Mouse (Mus musculus): ENCODE data around the gene Brd1. TPM values are rescaled to one million over a fixed set of nuclear protein-coding genes. Genes with fewer than 3 reads are reported as not detected.
"Not testable (repeated sequence)": the region's sequence is repeated elsewhere in the genome, so short reads cannot be mapped to it uniquely, and the experiment has no call there.

Brd1 gene
- polyA plus RNA-seq, 1 experiment from 2014 or later = 24.3 TPM

DNA sequence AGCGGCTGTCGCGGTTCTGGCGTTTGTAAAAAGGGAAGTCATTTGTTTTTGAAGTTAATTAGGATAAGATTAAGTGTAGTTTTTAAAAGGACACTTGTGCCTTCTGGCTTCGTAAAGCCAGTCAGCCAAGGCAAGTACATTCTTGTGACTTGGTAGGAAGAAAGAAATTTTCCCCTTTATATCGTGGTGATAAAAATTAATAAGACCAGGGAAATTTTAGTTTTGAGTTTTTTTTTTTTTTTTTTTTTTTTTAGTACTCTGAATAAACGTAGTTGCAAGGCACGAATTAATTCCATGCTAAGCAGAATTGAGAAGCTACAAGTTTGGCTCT lies 18.3 kb upstream of the Brd1 start:
- ATAC-seq (replicated peaks; ENCODE audit: insufficient number of reproducible peaks, low FRiP score, low TSS enrichment, low read depth) (no peak), DNase-seq (ENCODE audit: low spot score) (peak; percentile 8)
- Histone ChIP-seq H3K36me3 (replicated peaks; ENCODE audit: control insufficient read depth, insufficient read depth, low read depth, low read length) (no peaks in the 10 kb centered on the region), H3K9ac (replicated peaks; ENCODE audit: low read length) (peak overlapping the region; percentile 86), H3K27ac (replicated peaks; ENCODE audit: low read depth, low read length) (no peak overlapping the region; the same call in 1 of the 2 replicates), H3K9me3 (replicated peaks; ENCODE audit: control insufficient read depth, low read length) (no peaks in the 10 kb centered on the region), H3K4me3 (ENCODE audit: low read depth, low read length) (peak overlapping the region; percentile 93), H3K27me3 (ENCODE audit: control insufficient read depth, insufficient read depth, low read length) (no peaks in the 10 kb centered on the region), H3K4me2 (ENCODE audit: low read depth, low read length) (peak overlapping the region; percentile 33), H3K4me1 (ENCODE audit: control insufficient read depth, insufficient read depth, low read length) (no peaks in the 10 kb centered on the region; the same call in none of the 2 replicates)
- WGBS = 3% methylated on average over 8 of the region's 8 CpGs

DNA sequence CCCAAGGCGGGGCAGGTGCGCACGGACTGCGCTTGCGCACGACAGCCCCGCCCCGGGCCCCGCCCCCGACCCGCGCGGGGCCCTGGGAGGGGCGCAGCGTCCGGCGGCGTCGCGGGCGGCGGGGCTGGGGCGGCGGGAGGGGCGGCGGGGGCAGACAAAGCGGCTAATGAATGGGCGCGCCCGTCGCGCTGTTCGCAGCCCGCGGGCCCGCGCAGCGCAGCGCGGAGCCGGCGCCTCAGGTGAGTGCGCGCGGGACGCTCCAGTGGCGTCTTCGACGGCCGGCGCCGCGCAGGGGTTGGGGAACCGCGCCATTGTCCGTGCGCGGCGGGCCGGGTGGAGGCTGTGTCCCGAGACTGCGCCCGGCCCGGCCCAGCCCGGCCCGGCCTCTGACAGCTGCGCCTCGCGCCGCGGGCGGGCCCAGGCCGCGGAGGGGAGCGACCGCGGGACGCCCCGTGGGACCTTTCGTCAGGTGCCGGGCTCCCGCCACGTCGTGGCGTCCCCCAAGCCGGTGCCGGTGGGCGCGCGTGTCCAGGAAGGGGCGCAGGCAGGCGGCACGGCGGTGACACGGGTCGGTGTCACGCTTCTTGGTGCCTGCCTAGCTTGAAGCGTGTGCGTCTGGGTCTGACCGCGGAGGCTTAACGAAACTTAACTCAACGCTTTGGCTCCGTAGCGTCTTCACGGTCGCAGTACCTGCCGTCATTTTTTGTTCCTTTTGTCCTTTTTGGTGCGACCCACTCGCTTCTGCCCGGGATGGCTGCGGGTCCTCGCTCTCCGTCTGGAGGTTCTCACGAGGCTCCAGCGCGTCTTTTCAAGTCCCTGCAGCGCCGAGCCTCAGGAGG lies 17.8 kb upstream of the Brd1 start, which contains the start of gene Zbed4:
Gene Zbed4 (plus strand): TSS at position 97 of the 839 bp plus-strand sequence.
- Histone ChIP-seq H3K9me3 (replicated peaks; ENCODE audit: control insufficient read depth, low read length) (no peaks in the 10 kb centered on the region), H3K4me2 (ENCODE audit: low read depth, low read length) (peak within 1 kb of the TSS; percentile 63), H3K4me1 (ENCODE audit: control insufficient read depth, insufficient read depth, low read length) (no peaks in the 10 kb centered on the region; the same call in none of the 2 replicates), H3K4me3 (ENCODE audit: low read depth, low read length) (peak within 1 kb of the TSS; percentile 93), H3K36me3 (replicated peaks; ENCODE audit: control insufficient read depth, insufficient read depth, low read depth, low read length) (no peaks in the 10 kb centered on the region), H3K27me3 (ENCODE audit: control insufficient read depth, insufficient read depth, low read length) (no peaks in the 10 kb centered on the region), H3K27ac (replicated peaks; ENCODE audit: low read depth, low read length) (peak within 1 kb of the TSS; percentile 76), H3K9ac (replicated peaks; ENCODE audit: low read length) (peak within 1 kb of the TSS; percentile 86)
- peak; percentile 61 for ATAC-seq (replicated peaks; ENCODE audit: insufficient number of reproducible peaks, low FRiP score, low TSS enrichment, low read depth)
- DNase-seq (ENCODE audit: low spot score) = peak; percentile 69
- under 1% methylated on average over 65 of the region's 119 CpGs for WGBS

DNA sequence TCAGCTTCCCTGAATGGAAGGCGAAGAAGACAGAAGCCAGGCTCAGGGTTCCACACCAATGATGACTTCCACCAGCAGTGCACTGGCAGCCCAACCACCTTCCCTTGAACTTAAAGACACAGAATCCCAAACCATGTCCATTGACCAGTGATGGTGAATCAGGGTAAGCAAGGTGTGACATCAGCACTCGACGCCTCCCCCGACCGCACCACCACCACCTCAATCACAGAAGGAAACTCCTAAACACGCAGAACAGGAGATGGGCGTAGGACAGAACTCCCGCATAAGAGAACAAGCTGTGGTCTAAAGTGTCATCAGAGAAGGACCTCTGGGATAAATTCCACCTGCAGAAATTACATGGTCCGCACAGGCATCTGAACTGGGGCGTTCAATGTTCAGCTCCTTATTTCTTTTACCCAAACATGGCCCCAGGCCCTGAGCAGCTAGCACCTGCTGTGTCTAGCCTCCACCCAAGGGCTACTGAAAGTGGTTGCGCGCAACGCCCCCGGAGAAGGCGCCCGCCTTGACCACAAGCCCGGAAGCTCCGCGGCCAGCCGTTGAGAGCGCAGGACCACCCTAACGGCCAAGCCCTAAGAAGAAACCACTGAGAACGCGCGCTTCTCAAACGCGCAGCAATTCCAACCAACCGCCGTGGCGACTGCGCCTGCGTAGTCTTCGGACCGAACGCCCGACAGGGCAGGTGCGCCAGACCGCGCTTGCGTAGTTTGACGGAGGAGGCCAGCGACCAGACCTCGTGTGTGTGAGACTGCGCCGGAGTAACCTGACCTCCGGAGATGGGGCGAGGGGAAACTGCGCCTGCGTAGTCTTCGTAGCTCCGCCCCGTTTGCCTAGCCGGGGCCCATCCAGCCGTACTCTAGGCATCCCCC lies 16.9 kb upstream of the Brd1 start:
- H3K4me2 ChIP-seq (ENCODE audit: low read depth, low read length) = peak overlapping the region; percentile 63
- DNase-seq (ENCODE audit: low spot score) = peak; percentile 99
- H3K9ac ChIP-seq (replicated peaks; ENCODE audit: low read length) = peak overlapping the region; percentile 46
- peak overlapping the region; percentile 93 for H3K4me3 ChIP-seq (ENCODE audit: low read depth, low read length)
- no peaks in the 10 kb centered on the region; the same call in none of the 2 replicates for H3K4me1 ChIP-seq (ENCODE audit: control insufficient read depth, insufficient read depth, low read length)
- H3K9me3 ChIP-seq (replicated peaks; ENCODE audit: control insufficient read depth, low read length) = no peaks in the 10 kb centered on the region
- H3K27ac ChIP-seq (replicated peaks; ENCODE audit: low read depth, low read length) = peak overlapping the region; percentile 23; the same call in 1 of the 2 replicates
- H3K36me3 ChIP-seq (replicated peaks; ENCODE audit: control insufficient read depth, insufficient read depth, low read depth, low read length) = no peaks in the 10 kb centered on the region
- no peaks in the 10 kb centered on the region for H3K27me3 ChIP-seq (ENCODE audit: control insufficient read depth, insufficient read depth, low read length)
- peak; percentile 97 for ATAC-seq (replicated peaks; ENCODE audit: insufficient number of reproducible peaks, low FRiP score, low TSS enrichment, low read depth)
- 6% methylated on average over 54 of the region's 54 CpGs for WGBS

DNA sequence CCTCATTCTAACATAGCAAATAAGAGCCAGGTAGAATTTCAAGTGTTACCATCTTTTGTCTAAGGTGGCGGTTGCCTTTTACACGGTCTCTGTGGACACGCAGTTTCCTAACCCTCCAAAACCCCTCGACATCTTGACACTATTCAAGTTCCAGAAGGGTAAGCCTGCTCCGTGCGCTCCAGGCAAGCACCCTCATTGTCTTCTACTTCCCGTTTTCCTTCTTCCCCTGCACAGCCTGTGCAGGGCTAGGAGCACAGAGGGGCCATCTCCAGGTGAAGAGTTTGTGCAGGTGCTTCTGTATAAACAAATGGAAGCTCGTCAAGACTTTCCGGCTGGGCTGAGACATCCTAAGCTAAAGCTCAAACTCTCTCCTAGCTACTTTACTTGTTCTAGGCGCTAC lies 16.0 kb upstream of the Brd1 start:
- ATAC-seq (replicated peaks; ENCODE audit: insufficient number of reproducible peaks, low FRiP score, low TSS enrichment, low read depth) = no peak
- WGBS = 88% methylated on average over 10 of the region's 10 CpGs
- DNase-seq (ENCODE audit: low spot score) = no peak
- Histone ChIP-seq H3K36me3 (replicated peaks; ENCODE audit: control insufficient read depth, insufficient read depth, low read depth, low read length) (no peaks in the 10 kb centered on the region), H3K9ac (replicated peaks; ENCODE audit: low read length) (no peak overlapping the region), H3K27ac (replicated peaks; ENCODE audit: low read depth, low read length) (no peak overlapping the region), H3K4me2 (ENCODE audit: low read depth, low read length) (no peak overlapping the region), H3K4me1 (ENCODE audit: control insufficient read depth, insufficient read depth, low read length) (no peaks in the 10 kb centered on the region; the same call in none of the 2 replicates), H3K27me3 (ENCODE audit: control insufficient read depth, insufficient read depth, low read length) (no peaks in the 10 kb centered on the region), H3K9me3 (replicated peaks; ENCODE audit: control insufficient read depth, low read length) (no peaks in the 10 kb centered on the region), H3K4me3 (ENCODE audit: low read depth, low read length) (no peak overlapping the region)

DNA sequence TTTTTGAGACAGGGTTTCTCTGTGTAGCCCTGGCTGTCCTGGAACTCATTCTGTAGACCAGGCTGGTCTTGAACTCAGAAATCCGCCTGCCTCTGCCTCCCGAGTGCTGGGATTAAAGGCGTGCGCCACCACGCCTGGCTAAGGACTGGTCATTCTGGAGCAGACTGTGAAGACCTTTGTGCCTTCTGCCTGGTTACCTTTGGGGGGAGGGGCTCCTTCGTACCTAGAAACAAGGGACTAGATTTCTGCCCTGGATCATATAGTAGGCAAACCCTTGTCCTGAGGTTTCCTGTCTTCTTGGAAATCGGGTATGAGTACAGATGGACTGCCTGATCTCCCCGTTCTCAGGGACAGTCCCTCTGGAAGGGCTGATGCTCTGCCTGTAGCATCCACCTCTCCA lies 15.6 kb upstream of the Brd1 start:
- not testable (repeated sequence) for H3K36me3 ChIP-seq (replicated peaks; ENCODE audit: control insufficient read depth, insufficient read depth, low read depth, low read length); H3K9me3 ChIP-seq (replicated peaks; ENCODE audit: control insufficient read depth, low read length); H3K27ac ChIP-seq (replicated peaks; ENCODE audit: low read depth, low read length); H3K4me1 ChIP-seq (ENCODE audit: control insufficient read depth, insufficient read depth, low read length); ATAC-seq (replicated peaks; ENCODE audit: insufficient number of reproducible peaks, low FRiP score, low TSS enrichment, low read depth); H3K4me3 ChIP-seq (ENCODE audit: low read depth, low read length); H3K4me2 ChIP-seq (ENCODE audit: low read depth, low read length); DNase-seq (ENCODE audit: low spot score); H3K9ac ChIP-seq (replicated peaks; ENCODE audit: low read length); H3K27me3 ChIP-seq (ENCODE audit: control insufficient read depth, insufficient read depth, low read length)
- 94% methylated on average over 8 of the region's 8 CpGs for WGBS

DNA sequence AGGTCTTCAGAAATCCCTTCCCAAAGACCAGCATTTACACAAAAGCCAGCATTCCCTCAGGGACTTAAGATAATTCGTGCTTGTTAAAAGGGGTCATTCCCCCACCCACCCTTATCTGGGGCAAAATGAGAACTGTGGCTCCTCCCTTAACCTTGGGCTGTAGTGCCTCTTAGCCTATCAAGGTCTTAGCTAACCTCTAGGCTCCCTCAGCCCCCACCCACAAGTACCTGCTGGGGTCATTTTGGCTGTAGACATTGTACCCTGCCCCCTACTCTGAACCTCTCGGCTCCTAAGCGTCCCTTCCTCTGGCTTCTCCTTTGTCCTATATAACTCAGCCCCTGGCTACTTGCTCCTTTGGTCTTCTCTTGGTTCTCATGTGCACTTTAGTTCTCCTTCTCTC lies 11.9 kb upstream of the Brd1 start:
- H3K9me3 ChIP-seq (replicated peaks; ENCODE audit: control insufficient read depth, low read length) = no peaks in the 10 kb centered on the region
- no peak overlapping the region for H3K4me2 ChIP-seq (ENCODE audit: low read depth, low read length)
- H3K4me3 ChIP-seq (ENCODE audit: low read depth, low read length) = no peak overlapping the region
- no peak overlapping the region for H3K9ac ChIP-seq (replicated peaks; ENCODE audit: low read length)
- H3K36me3 ChIP-seq (replicated peaks; ENCODE audit: control insufficient read depth, insufficient read depth, low read depth, low read length) = no peaks in the 10 kb centered on the region
- ATAC-seq (replicated peaks; ENCODE audit: insufficient number of reproducible peaks, low FRiP score, low TSS enrichment, low read depth) (no peak), DNase-seq (ENCODE audit: low spot score) (no peak)
- no peak overlapping the region for H3K27ac ChIP-seq (replicated peaks; ENCODE audit: low read depth, low read length)
- H3K4me1 ChIP-seq (ENCODE audit: control insufficient read depth, insufficient read depth, low read length) = no peaks in the 10 kb centered on the region; the same call in 1 of the 2 replicates
- no peaks in the 10 kb centered on the region for H3K27me3 ChIP-seq (ENCODE audit: control insufficient read depth, insufficient read depth, low read length)
- WGBS = 42% methylated on average over 3 of the region's 3 CpGs

DNA sequence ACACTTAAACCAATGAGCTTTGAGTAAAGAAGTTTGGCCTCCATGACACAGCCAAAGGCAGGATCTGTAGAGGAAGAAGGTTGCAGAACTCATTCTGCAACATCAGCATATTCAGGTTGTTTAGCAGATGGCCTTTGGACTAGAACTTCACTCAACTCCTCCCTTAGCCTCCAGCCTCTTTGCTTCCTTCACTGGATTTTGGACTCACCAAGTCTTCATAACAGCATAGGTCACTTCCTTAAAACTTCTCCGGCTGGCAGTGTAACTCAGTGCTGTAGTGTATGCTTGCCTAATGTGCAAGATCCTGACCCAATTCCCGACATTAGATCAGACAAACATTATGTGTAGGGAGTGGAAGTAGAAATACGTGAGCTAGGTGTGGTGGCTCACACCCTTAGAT lies 11.3 kb upstream of the Brd1 start:
- H3K4me3 ChIP-seq (ENCODE audit: low read depth, low read length) = no peak overlapping the region
- ATAC-seq (replicated peaks; ENCODE audit: insufficient number of reproducible peaks, low FRiP score, low TSS enrichment, low read depth) (no peak), DNase-seq (ENCODE audit: low spot score) (no peak)
- H3K36me3 ChIP-seq (replicated peaks; ENCODE audit: control insufficient read depth, insufficient read depth, low read depth, low read length) = no peaks in the 10 kb centered on the region
- no peaks in the 10 kb centered on the region for H3K4me1 ChIP-seq (ENCODE audit: control insufficient read depth, insufficient read depth, low read length)
- no peaks in the 10 kb centered on the region for H3K27me3 ChIP-seq (ENCODE audit: control insufficient read depth, insufficient read depth, low read length)
- H3K9ac ChIP-seq (replicated peaks; ENCODE audit: low read length) = no peak overlapping the region
- 91% methylated on average over 3 of the region's 3 CpGs for WGBS
- no peaks in the 10 kb centered on the region for H3K9me3 ChIP-seq (replicated peaks; ENCODE audit: control insufficient read depth, low read length)
- no peak overlapping the region for H3K4me2 ChIP-seq (ENCODE audit: low read depth, low read length)
- no peak overlapping the region for H3K27ac ChIP-seq (replicated peaks; ENCODE audit: low read depth, low read length)
